Mouse (Mus musculus): Measurements from ENCODE around the gene Ubap1.

The Ubap1 gene

GRCm38 (mm10) chr4:41409341-41409740, 60.5 kb downstream of the Ubap1 start:
- DNase-seq (ENCODE audit: low spot score in 2 of 2) = no peak

- DNase-seq (ENCODE audit: low spot score in 2 of 2) = no peak
Measured at GRCm38 (mm10) chr4:41416966-41417365, 68.2 kb downstream of the Ubap1 start.

- DNase-seq (ENCODE audit: low spot score in 2 of 2) = no peak
Measured at GRCm38 (mm10) chr4:41438931-41439330, 90.1 kb downstream of the Ubap1 start.
